Mouse (Mus musculus) natural killer cell, adult 2 months (primary cell): Measurements from ENCODE around the gene Shroom3.

Experiments used
- DNase-seq, 2 experiments: peaks; one replicate each; pipeline ENCODE4 v3.0.0; 2022; ENCODE audit warnings: low spot score in 2 of 2

Gene Shroom3

DNA sequence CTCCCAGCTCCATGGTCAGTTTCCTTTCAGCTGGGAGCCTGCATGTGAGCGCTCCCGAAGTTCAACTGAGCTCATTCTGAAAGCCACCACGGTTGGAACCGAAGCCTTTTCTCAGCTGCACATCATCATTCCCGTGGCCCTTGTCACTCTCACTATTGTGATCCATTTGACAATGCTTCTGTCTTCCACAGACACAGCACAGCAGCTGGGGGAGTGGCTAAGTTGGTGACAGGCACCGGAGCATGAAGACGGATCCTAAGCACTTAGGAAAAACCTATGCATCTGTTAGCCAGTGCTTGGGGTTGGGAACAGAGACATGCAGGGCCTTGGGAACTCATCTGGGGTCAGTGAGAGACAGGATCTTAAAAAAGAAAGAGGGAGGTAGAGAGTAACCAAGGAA is 121.1 kb downstream of the Shroom3 start:
- no peak for DNase-seq

DNA sequence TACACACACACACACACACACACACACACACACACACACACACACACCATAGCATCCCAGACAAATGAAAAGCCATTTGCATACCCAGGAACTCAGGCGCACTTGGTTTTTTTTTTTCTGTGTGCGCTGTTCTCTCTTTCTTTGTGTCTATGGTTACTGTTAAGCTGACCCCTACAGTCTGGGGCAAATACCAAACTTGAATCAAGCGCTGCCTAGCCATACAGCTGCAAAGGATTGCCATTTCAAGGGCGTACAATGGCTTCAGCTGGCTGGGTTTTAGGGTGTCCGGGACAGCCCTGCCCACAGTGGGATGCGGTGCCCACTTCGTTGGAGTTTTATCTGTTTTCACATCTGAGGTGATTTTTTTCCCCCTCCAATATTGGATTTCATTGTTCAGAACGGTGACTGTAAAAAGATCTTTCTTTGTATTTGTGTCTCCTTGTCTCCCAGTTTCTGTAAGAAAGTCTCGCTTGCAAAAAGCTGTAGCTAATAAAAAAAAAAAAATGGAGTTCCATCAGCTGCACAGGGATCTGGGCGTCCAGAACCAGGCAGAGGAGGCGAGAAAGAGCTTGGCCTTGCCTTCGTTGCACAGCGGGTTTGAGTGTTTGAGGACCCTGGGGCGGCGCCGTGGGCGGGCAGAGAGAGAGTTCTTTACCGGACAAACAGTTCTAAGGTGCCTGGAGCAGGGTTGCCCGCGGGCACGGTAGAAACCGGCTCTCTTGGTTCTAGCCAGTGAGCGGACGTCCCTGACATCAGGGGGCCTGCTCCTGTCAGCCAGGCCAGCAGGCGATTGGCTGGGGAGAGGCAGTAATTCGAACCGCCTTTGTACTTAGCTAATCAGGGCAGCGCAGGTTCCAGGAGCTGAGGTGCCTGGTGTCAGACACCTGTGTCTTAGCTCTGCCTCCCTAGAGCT is 125.5 kb downstream of the Shroom3 start:
- no peak for DNase-seq

DNA sequence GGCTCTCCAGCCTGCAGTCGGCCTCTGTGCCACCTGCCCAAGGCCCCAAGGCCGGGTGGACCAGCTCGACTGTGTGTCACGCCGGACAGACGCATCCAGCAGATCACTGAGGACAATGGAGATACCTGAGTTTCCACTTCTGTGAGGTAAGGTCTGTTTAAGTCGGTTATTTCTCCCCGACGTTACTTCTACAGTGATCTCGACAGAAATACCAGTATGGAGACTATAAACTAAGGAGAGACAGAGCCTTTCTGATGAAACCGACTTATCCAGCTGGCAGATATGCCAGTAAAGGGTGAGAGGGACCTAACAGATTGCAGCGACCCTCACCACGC is 126.1 kb downstream of the Shroom3 start:
- DNase-seq, result no peak

DNA sequence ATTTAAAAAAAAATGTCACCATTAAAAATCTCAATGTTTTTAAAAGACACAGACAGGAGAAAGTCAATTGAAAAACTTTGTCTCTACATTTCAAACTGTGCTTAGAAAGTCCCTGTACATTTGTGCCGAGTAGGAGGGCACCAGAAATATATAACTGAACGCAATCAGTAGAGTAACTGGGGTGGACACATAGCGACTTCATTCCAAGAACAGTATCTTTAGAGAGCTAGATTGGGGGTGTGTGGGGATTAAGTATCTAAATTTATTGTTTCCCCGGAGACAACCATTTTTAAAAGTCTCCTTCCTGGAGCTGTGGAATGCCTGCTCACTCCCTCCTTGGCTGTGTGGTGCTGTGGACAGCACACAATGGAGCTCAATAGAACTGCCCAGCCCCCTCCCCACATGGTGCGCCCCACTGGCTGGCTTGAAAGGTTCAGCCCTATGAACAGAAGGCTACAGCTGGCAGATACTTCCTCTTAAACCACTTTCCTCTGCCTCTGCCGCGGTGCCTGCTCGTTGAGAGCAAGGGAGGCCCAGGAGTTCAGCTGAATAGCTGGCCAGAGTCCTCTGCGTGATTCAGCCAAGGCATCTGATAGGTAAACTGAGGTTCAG is 127.8 kb downstream of the Shroom3 start:
- no peak for DNase-seq

DNA sequence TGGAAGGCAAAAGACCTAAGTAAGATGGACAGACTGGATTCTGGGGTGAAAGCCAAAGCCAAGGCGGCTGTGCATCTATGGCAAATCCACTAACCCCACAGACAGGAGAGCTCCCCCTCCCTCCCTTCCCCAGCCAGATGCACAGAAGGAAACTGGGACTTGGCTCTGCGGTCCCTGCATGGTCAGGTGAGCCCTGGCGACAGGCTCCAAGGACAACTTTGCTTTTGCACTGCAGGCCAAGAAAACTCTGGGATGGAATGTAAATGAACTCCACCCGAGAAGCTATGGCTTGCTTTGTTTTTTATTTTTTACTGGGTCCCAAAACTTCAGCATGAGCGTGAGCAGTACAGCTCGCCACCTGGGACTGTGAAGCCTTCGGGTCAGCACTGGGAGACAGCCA is 128.5 kb downstream of the Shroom3 start:
- no peak for DNase-seq

DNA sequence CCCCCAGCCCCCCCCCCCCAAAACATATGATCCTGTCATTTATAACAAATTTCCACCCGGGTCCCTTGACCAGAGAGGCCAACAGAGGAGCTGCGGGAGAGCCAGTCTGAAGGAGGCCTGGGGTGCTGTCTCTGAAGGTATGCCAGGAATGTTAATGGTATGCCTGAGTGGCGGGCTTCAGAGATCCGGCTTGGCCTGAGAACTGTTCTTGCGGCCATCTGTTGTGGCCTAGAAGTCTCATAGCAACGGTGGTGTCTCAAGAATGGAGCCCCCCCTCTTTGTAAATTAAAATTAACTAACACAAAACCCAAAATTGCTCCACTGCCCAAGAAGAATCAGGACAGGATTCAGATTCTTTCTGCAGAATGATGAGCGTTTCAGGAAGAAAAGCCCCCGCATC is 129.7 kb downstream of the Shroom3 start:
- DNase-seq, result no peak

DNA sequence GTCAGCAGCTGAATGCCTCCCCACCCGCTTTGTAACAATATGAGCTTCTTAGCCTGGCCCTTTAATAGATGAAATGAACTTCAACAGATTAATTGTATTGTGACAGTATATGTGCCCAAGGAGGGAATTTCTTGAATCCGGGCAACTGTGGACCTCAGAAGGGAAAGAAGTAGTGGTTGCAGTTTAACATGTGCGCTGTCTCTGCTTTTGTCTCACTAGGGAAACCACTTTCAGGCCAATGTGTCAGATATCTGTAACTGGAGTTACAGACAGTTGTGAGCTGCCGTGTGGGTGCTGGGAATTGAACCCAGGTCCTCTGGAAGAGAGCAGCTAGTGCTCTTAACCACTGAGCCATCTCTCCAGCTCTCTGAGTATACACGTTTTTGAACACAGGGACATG is 130.3 kb downstream of the Shroom3 start:
- no peak for DNase-seq

DNA sequence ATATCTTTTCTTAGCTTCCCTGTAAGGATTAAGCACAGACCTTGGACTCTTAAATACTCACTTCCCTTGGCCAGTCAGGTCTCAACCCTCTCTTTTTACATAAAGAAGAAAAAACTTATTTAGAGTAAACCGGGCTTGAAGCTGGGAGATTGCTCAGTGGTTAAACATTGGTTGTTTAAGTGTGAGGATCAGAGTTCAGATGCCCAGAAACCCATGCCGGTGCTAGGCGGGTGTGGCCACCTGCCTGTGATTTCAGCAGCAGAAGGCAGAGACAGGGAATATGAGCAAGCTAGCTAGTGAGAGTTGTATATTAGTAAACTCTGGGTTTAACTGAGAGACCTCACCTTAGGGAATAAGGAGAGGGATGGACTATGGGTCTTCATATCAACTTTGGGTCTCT is 131.4 kb downstream of the Shroom3 start:
- no peak for DNase-seq

DNA sequence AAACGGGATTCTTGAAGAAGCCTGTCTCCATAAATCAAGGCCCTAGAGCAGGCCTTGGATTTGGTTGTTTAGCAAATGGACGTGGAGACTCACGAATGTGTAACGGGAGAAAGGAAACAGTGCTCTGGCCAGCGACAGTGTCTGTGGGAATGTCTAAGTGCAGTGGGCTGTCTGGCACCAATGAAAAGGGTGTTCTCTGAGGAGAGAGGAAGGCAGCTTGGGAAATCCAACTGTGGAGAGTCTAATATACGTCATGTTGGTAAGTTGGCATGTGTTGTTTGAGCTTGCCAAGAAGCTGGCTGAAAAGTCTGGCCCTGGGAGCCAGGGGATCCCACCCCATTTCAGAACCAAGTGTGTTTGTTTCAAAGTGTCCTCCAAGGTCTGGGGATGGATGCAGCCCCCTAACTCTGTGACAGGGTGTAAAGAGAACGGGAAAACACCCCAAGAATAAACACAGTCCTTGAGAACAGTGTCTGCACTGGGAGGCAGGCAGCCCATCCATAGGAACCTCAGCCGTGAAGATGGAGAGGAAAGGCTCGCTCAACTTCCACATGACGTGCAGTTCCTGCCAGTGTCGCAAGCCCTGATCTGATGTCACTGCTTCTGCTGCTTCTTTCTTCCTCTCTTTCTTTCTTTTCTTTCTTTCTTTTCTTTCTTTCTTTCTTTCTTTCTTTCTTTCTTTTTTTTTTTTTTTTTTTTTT is 134.0 kb downstream of the Shroom3 start:
- no peak for DNase-seq

DNA sequence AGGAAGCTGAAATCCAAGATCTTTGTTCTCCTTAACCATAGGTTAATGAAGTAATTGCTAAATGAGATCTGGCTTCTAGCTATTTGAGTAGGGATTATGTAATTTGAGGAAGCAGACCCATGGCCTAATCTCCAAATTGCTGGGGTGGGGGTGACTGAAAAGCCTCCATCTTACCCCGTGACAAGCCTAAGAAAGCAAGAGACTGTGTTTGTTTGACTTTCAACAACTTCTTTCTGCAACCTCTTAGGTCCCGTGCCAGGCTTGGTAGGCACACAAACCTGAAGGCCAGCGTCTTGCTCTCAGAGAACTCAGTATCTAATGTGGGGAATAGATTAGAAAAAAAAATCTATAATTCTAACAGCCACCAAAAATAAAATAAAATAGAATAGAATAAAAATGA is 138.1 kb downstream of the Shroom3 start:
- no peak for DNase-seq

DNA sequence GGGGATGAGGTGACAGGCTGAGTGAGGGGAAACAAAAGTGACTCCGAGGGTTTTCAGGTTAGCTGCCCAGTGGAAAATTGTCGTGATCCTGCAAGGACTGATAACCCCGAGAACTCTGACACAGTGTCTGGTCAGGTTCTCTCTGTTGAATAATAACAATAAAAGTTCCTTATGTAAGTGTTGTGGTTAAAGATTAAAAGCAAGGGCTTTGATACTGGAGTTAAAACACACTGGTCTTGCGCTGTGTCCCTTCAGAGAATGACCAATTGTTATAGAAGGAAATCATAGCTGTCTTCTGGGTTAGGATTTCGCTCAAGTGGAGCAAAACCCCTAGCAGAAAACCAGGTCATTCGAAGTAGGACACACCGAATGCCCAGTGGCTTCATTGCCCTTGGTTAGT is 140.3 kb downstream of the Shroom3 start:
- DNase-seq, result no peak

DNA sequence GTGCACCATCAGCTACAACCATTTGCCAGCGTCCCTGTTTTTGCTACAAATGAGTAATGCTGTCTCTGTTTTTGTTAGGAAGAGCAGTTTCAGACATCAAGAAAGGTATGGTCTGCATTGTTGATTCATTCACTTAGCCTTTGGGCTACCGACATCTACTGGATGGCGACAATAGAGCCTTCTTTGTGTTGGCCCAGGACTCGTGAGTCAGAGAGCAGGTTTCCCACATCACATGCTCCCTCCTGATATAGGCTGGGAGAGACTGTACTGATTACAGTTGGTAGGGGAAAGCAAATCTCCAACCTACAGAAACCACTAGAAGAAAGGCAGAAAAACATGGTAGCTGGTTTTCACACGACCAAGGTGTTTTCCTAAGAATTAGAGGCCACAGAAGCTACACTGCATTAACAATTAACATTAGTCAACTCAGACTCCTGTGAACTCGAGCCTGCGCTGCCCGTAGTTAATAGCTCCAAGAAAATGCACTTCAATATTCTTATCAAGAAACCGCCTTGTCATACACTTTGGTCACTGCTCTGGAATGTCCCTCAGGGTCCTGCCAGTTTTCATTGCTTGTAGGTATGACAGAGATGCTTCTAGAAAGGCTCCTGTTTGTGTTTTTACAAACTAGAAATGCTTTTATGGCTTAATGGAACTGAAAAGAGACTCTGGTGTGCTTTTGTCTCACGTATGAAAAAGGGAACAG is 141.2 kb downstream of the Shroom3 start:
- no peak for DNase-seq

DNA sequence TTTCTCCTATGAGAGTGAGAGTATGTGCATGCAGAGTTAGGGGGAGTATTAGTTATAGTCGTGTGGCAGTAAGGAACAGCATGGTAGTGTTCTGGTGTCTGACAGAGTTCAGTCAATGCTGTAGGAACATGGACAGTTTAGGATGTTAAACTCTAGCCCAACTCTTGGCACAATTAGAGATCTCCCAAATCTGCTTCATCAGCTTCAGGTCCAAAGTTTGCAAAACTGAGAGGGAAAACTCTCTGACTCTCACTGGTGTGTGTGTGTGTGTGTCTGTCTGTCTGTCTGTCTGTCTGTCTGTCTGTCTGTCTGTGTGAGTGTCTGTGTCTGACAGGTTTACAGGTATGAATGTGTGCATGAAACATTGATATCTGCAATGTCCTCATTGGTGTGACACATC is 147.2 kb downstream of the Shroom3 start:
- DNase-seq, result no peak

DNA sequence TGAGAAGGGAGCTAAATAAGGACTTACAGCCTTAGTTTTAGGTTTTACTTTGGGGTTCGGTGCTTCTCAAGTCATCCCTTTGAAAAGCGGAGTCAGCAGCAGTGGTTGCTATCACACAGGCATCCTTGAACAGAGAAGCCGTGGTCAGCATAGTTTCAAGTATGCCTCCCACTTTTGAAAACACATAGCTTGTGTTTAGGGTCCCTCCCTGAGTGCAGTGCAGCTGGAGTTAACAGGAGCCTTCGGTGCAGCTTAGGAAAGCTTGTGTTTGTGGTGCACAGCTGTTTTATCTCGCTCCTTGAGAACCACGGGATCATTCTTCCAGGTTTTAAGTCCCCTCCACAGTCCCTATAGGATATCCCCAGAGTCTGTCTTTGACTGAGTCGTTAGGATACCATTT is 151.3 kb downstream of the Shroom3 start:
- DNase-seq, result no peak

DNA sequence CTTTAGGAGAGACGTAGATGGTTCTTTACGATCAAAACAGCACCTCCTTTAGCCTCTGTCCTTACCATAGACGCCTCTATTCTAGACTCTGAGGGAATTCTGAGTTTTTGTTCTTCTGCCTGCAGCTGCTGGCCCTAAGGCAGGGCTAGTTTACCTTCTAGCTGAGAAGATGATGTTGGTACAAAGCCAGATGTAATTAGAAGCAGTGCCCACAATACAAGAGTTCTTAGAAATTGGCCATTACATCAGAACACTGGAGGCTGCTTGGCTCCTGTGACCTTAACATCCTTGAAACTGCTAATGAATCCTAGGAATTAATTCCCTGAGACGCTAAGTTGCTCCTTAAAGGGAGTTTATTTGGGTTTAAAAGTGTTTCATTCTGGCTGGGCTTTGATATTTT is 154.1 kb downstream of the Shroom3 start:
- no peak for DNase-seq

DNA sequence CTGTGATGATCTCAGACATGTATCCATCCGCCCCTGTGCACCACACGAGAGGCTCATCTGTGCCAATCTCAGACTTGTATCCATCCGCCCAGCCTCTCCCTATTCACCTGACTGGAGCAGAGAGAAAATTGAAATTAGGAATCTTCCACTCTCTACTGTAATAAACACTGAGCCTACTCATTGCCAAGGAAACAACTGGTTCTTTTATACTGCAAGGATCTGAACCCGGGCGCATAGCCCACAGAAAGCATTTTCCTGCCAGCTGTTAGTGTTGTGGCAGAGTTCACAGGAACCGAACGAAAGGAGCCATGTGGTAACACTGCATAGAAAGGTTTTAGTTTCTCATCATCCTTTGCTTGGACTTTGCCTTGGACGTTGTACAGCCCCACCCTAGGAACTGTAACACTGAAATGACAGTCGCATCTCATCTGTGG is 155.1 kb downstream of the Shroom3 start:
- DNase-seq, result no peak

DNA sequence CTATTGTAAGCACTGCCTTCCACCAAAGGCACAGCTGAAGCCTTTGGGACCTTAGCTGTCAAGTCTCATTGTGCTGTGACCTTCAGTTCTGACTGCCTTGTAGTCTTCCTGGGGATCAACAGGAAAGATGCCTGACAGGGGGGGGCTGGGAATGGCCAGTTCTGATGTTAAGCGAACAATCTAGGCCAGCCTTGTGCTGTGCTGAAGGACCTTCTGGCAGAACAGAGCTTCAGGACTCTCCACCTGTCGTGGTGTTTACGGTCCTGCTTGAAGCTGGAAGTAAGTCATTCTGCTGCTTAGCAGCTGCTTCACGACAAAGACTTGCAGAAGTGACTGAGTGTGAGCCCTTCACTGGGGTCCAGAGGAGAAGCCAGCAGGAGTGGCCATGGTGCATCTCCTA is 156.1 kb downstream of the Shroom3 start:
- DNase-seq, result no peak

DNA sequence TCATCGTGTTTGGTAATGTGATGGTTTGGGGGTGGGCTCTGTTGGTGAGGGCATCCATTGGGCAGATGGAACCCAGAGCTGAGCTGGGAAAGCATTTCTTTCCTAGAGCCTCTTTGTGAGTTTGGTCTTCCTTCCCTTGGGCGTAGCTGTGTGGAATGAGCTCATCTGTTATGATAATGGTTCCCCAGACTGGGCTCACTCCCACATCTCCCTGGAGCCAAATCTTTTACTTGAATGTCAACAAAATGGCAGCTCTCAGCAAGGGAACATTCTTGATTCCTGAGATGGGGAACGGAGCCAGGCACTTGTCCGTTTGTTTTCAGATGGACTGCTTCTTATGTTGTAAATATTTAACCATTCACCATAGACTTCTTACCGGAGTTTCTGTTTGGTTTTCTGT is 158.2 kb downstream of the Shroom3 start:
- no peak for DNase-seq

DNA sequence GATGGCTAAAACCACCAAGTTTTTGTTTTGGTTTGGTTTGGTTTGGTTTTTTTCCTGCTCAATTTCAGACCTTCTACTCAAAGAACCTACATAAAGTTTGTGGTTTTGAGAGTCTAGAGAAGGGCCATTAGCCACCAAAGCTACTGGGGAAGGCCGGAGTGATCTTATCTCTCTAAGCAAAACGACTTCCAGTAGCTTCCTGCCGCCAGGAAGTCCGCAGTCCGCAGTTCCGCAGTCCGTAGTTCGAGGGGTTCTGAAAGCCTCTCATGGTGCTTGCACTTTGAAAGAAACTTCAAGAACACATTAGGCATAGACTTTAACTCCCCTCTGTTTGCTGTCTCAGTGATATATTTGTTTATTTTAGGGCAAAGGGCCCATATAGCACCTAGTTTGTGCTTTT is 159.2 kb downstream of the Shroom3 start:
- no peak for DNase-seq

DNA sequence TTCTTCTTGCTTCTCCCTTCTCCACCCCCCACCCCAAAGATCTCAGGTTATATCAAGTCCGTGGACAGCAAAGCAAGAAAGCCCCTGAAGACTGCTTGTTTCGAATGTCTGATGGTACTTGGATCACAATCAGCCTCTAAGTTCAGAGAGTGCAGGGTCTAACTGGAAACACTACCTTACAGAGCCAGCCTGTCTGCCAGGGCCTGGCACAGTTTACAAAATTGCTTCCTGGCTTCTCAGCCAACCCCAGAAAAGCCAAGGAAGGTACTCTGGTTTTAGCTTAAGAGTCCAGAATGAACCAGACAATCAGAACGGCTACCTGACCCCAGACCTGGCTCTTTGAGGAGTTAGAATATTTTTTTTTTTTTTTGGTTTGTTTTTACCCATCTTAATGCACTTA is 159.6 kb downstream of the Shroom3 start:
- no peak for DNase-seq

DNA sequence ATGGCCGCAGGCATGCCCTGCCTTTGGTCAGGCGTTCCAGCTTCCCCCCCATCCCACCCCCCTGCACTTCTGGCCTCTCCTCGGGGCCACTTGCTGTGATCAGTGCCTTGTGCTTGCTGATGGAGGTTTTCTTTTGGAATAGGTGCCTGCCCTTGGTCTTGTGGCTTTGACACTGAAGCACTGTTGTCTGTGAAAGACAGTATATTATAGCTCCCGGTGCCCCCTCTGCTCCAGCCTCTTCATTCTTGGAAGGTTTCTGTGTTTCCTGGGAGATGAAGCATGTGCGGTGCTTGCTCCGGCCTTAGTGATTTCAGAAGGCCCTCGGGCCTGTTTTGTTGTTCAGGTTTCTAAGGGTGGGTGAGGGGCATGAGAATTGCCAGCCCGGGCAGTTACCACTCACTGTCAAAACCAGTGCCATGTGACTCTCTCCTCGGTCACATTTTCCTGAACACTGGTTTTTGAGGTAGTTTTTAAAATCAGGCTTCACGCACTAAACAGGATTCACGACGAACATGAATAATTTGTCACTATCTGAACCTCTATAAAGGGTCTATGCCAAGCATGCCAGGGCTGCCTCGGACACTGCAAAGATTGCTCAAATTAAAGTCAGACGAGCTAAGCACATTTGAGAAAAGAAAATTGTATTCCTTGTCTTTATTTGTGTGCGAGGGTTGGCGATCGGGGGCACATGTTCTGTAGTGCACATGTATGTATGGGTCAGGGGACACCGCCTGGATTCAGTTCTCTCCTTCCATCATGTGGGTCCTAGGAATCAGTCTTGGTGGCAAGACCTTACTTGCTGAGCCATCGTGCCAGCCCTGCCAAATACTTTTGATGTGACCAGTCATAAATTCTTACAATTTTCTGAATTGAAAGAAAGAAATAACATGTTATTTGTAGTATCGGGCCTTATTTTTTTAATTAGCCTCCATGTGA is 160.9 kb downstream of the Shroom3 start:
- DNase-seq, result no peak
